Mouse (Mus musculus): ENCODE results near the gene Tmem63b.

The Tmem63b gene

GRCm38 (mm10) chr17:45686716-45687115 is at the start of gene Tmem63b:
Gene Tmem63b, minus strand, starts transcription at chr17:45686905.
- DNase-seq = no peak

GRCm38 (mm10) chr17:45735382-45736310 is 48.9 kb upstream of the Tmem63b start:
- peak; percentile 93 for DNase-seq

GRCm38 (mm10) chr17:45734881-45735280 is 48.2 kb upstream of the Tmem63b start:
- peak; percentile 57 for DNase-seq

GRCm38 (mm10) chr17:45734333-45734732 is 47.6 kb upstream of the Tmem63b start:
- peak; percentile 53 for DNase-seq

- DNase-seq = peak; percentile 74
Measured at GRCm38 (mm10) chr17:45733735-45734301, 47.1 kb upstream of the Tmem63b start, which contains the start of gene 1600014C23Rik. Gene 1600014C23Rik, minus strand, starts transcription at chr17:45733844.

GRCm38 (mm10) chr17:45733038-45733734 is 46.5 kb upstream of the Tmem63b start:
- DNase-seq = peak; percentile 59

- DNase-seq = peak; percentile 94
Measured at GRCm38 (mm10) chr17:45731172-45731864, 44.6 kb upstream of the Tmem63b start.

- no peak for DNase-seq
Measured at GRCm38 (mm10) chr17:45730696-45731095, 44.0 kb upstream of the Tmem63b start.

- DNase-seq = no peak
Measured at GRCm38 (mm10) chr17:45729387-45729786, 42.7 kb upstream of the Tmem63b start.

GRCm38 (mm10) chr17:45727983-45728723 is 41.4 kb upstream of the Tmem63b start:
- no peak for DNase-seq

- no peak for DNase-seq
Measured at GRCm38 (mm10) chr17:45727481-45727880, 40.8 kb upstream of the Tmem63b start.

GRCm38 (mm10) chr17:45726249-45726648 is 39.5 kb upstream of the Tmem63b start:
- DNase-seq = no peak

- no peak for DNase-seq
Measured at GRCm38 (mm10) chr17:45724574-45724921, 37.8 kb upstream of the Tmem63b start.

GRCm38 (mm10) chr17:45723732-45724573 is 37.2 kb upstream of the Tmem63b start:
- DNase-seq = peak; percentile 86

GRCm38 (mm10) chr17:45718323-45718722 is 31.6 kb upstream of the Tmem63b start:
- DNase-seq = peak; percentile 76

GRCm38 (mm10) chr17:45711525-45711924 is 24.8 kb upstream of the Tmem63b start:
- no peak for DNase-seq

GRCm38 (mm10) chr17:45710407-45710806 is 23.7 kb upstream of the Tmem63b start:
- DNase-seq = no peak

- no peak for DNase-seq
Measured at GRCm38 (mm10) chr17:45709829-45710228, 23.1 kb upstream of the Tmem63b start.

- DNase-seq = no peak
Measured at GRCm38 (mm10) chr17:45708179-45708578, 21.5 kb upstream of the Tmem63b start.

- no peak for DNase-seq
Measured at GRCm38 (mm10) chr17:45707376-45707775, 20.7 kb upstream of the Tmem63b start.

- no peak for DNase-seq
Measured at GRCm38 (mm10) chr17:45706796-45707195, 20.1 kb upstream of the Tmem63b start.

All from cerebellum, adult 9-10 months (tissue).